Mouse (Mus musculus) kidney, postnatal 4 days (tissue): ENCODE data around the gene Olfr974.
"Not testable (repeated sequence)": the region's sequence is repeated elsewhere in the genome, so short reads cannot be mapped to it uniquely, and the experiment has no call there.

Experiments used
- DNase-seq, 2 experiments: peaks; one replicate each; pipeline ENCODE4 v3.0.0; 2021; ENCODE audit warnings: mixed read lengths in 2 of 2

Olfr974 gene

GRCm38 (mm10) chr9:39937201-39937600 is at the start of gene Olfr974:
Gene Olfr974 (plus strand): TSS chr9:39937501.
- DNase-seq: no peak

- DNase-seq: no peak
Measured at GRCm38 (mm10) chr9:39905106-39905505, 32.2 kb upstream of the Olfr974 start.

GRCm38 (mm10) chr9:39907036-39907435 is 30.3 kb upstream of the Olfr974 start, which contains the start of gene Olfr229:
Gene Olfr229 (plus strand): TSS chr9:39907336.
- no peak for DNase-seq

- DNase-seq: no peak
Measured at GRCm38 (mm10) chr9:39909939-39910338, 27.4 kb upstream of the Olfr974 start.

- DNase-seq: not testable (repeated sequence)
Measured at GRCm38 (mm10) chr9:39927975-39928836, 9.1 kb upstream of the Olfr974 start.

GRCm38 (mm10) chr9:39928837-39929236 is 8.5 kb upstream of the Olfr974 start:
- not testable (repeated sequence) for DNase-seq

- DNase-seq: no peak
Measured at GRCm38 (mm10) chr9:39951946-39952345, 14.6 kb downstream of the Olfr974 start, which contains the start of gene Olfr975. Gene Olfr975 (minus strand): TSS chr9:39952046.

GRCm38 (mm10) chr9:39961033-39961432 is 23.7 kb downstream of the Olfr974 start, which contains the start of gene Olfr976:
Gene Olfr976 (minus strand): TSS chr9:39961133.
- DNase-seq: not testable (repeated sequence)

GRCm38 (mm10) chr9:39976581-39977145 is 39.4 kb downstream of the Olfr974 start:
- not testable (repeated sequence) for DNase-seq

GRCm38 (mm10) chr9:39991813-39992212 is 54.5 kb downstream of the Olfr974 start, which contains the start of gene Olfr978:
Gene Olfr978 (plus strand): TSS chr9:39992113.
- DNase-seq: no peak
